Mouse (Mus musculus): ENCODE data around the gene C2cd4c. TPM values are rescaled to one million over a fixed set of nuclear protein-coding genes. Genes with fewer than 3 reads are reported as not detected.

C2cd4c gene
- total RNA-seq, 2 experiments from 2014 or later, result 16.8 to 17.1 TPM

DNA sequence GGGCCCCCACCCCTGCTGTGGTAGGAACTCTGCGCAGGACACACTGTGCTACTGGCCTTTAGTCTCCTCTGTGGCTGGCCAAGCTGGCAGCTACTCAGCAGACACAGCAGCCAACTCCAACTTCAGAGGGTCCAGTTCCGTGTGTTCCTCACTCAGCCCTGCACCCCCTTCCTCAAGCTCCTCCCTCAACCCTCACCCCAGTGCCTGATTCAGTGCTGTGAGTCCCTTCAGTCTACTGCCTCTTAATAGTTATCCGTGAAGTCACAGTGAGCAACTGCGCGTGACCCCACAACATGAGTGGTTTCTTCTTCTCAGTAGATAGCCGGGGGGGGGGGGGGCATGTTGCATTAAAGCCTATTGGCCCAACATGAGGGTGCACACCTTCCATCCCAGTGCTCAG is 40.2 kb downstream of the C2cd4c start:
- no peak overlapping the region for H3K4me3 ChIP-seq
- intact Hi-C loops (cut with DNase I), result no loop called here
- TF ChIP-seq CTCF (IDR thresholded peaks at IDR 0.05), result no peak
- no peak for DNase-seq (ENCODE audit: extremely low spot score in 1 of 2, low spot score in 2 of 2)
- H3K27ac ChIP-seq, result no peak overlapping the region

GRCm38 (mm10) chr10:79571314-79571713 is 42.5 kb downstream of the C2cd4c start:
- no peak for TF ChIP-seq CTCF (IDR thresholded peaks at IDR 0.05)
- no peak for DNase-seq (ENCODE audit: extremely low spot score in 1 of 2, low spot score in 2 of 2)
- intact Hi-C loops (cut with DNase I), result no loop called here
- Histone ChIP-seq H3K4me3 (no peak overlapping the region), H3K27ac (no peak overlapping the region)

GRCm38 (mm10) chr10:79569921-79570320 is 43.9 kb downstream of the C2cd4c start:
- Histone ChIP-seq H3K4me3 (no peak overlapping the region), H3K27ac (no peak overlapping the region)
- intact Hi-C loops (cut with DNase I), result no loop called here
- no peak for DNase-seq (ENCODE audit: extremely low spot score in 1 of 2, low spot score in 2 of 2)
- TF ChIP-seq CTCF (IDR thresholded peaks at IDR 0.05), result no peak

GRCm38 (mm10) chr10:79559716-79560115 is 54.1 kb downstream of the C2cd4c start:
- intact Hi-C loops (cut with DNase I), result no loop called here
- no peak for TF ChIP-seq CTCF (IDR thresholded peaks at IDR 0.05)
- Histone ChIP-seq H3K27ac (no peak overlapping the region), H3K4me3 (no peak overlapping the region)
- DNase-seq (ENCODE audit: extremely low spot score in 1 of 2, low spot score in 2 of 2), result no peak

DNA sequence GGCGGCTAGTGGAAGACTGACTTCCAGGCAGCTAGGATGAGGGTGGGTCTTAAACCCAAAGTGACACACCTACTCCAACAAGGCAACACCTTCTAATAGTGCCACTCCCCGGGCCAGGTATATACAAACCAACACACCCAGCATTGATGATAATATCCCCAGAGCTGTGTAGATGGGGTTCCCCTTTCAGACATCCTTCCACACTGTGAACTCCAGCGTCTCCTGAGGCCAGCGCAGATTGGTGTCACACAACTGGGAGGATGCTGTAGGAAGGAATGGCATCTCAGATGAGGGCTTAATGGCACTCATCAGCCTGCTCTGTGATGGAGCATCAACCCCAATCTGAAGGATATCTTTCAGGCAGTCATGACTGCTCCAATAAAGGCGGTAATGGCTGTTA is 56.3 kb downstream of the C2cd4c start:
- intact Hi-C loops (cut with DNase I), result no loop called here
- no peak for TF ChIP-seq CTCF (IDR thresholded peaks at IDR 0.05)
- no peak overlapping the region for H3K4me3 ChIP-seq
- DNase-seq (ENCODE audit: extremely low spot score in 1 of 2, low spot score in 2 of 2), result no peak
- H3K27ac ChIP-seq, result no peak overlapping the region

- no peak overlapping the region for H3K27ac ChIP-seq
- intact Hi-C loops (cut with DNase I), result no loop called here
- DNase-seq (ENCODE audit: extremely low spot score in 1 of 2, low spot score in 2 of 2), result no peak
- no peak overlapping the region for H3K4me3 ChIP-seq
- TF ChIP-seq CTCF (IDR thresholded peaks at IDR 0.05), result no peak
These were observed 56.9 kb downstream of the C2cd4c start for GRCm38 (mm10) chr10:79556951-79557350.

Other genes starting within 250 kb of the C2cd4c start
- not detected for gene Vmn2r83, start 145.3 kb downstream of the C2cd4c start, total RNA-seq (2021)
- gene Plpp2, start 80.2 kb downstream of the C2cd4c start, total RNA-seq (2021), result 1 to 10 TPM; 2.2 to 3.4 TPM
- 10 to 100 TPM; 51.2 to 54.9 TPM for gene Mier2, start 58.8 kb downstream of the C2cd4c start, total RNA-seq (2021)
- gene Theg, start 26.7 kb downstream of the C2cd4c start, total RNA-seq (2021), result 1 to 10 TPM in 1 of 2 experiments, under 1 TPM in 1; 0.87 to 1.4 TPM
- 10 to 100 TPM; 47.8 to 48.1 TPM for gene Shc2, start 23.9 kb upstream of the C2cd4c start, total RNA-seq (2021)
- under 1 TPM in 1 of 2 experiments, not detected in 1; 0.27 TPM for gene Odf3l2, start 31.7 kb upstream of the C2cd4c start, total RNA-seq (2021)
- not detected for gene Madcam1, start 50.5 kb upstream of the C2cd4c start, total RNA-seq (2021)
- 10 to 100 TPM; 79.3 to 80.6 TPM for gene Tpgs1, start 55.3 kb upstream of the C2cd4c start, total RNA-seq (2021)
- 10 to 100 TPM; 80.7 to 84.8 TPM for gene Cdc34, start 68.2 kb upstream of the C2cd4c start, total RNA-seq (2021)
- gene Gzmm, start 75.0 kb upstream of the C2cd4c start, total RNA-seq (2021), result 1 to 10 TPM; 2.1 to 4.0 TPM
- 100 to 1,000 TPM; 539 to 573 TPM for gene Bsg, start 90.5 kb upstream of the C2cd4c start, total RNA-seq (2021)
- gene Hcn2, start 102.6 kb upstream of the C2cd4c start, total RNA-seq (2021), result 100 to 1,000 TPM; 129 to 142 TPM
- 10 to 100 TPM; 45.1 to 51.6 TPM for gene Polrmt, start 132.6 kb upstream of the C2cd4c start, total RNA-seq (2021)
- gene Fgf22, start 141.1 kb upstream of the C2cd4c start, total RNA-seq (2021), result 1 to 10 TPM; 4.5 to 4.8 TPM
- gene Rnf126, start 152.9 kb upstream of the C2cd4c start, total RNA-seq (2021), result 10 to 100 TPM; 93.3 to 97.5 TPM
- gene Fstl3, start 163.2 kb upstream of the C2cd4c start, total RNA-seq (2021), result 1 to 10 TPM; 2.5 to 2.6 TPM
- under 1 TPM; 0.58 to 0.75 TPM for gene Prss57, start 176.9 kb upstream of the C2cd4c start, total RNA-seq (2021)
- 100 to 1,000 TPM; 293 to 312 TPM for gene Palm, start 179.5 kb upstream of the C2cd4c start, total RNA-seq (2021)
- gene Misp, start 207.0 kb upstream of the C2cd4c start, total RNA-seq (2021), result under 1 TPM; 0.59 to 0.89 TPM
- 10 to 100 TPM; 55.5 to 61.7 TPM for gene Ptbp1, start 240.4 kb upstream of the C2cd4c start, total RNA-seq (2021)

All from left cerebral cortex, adult 2 months (tissue).